Mouse (Mus musculus) ES-Bruce4 (cell line): ENCODE measurements around the gene Phip.

ENCODE experiments used
- CTCF ChIP-seq: IDR thresholded peaks from one replicate; pipeline ENCODE4 v1.8.1; 2011; ENCODE audit warnings: low read depth, low read length
- POLR2A ChIP-seq: IDR thresholded peaks from one replicate; pipeline ENCODE4 v1.8.1; 2011; ENCODE audit warnings: low read length; ENCODE audit not compliant: insufficient read depth

GRCm38 (mm10) chr9:82829007-82829689, 146.2 kb downstream of the Phip start, which contains the start of gene Irak1bp1:
- TF ChIP-seq POLR2A (no peak), CTCF (no peak)
